Mouse (Mus musculus): Measurements from ENCODE around the gene Prkd2. TPM values are rescaled to one million over a fixed set of nuclear protein-coding genes. Genes with fewer than 3 reads are reported as not detected.

The Prkd2 gene
- polyA plus RNA-seq (2012; rRNA removed) (2.5 and 3.2 TPM in 2 replicates), polyA plus RNA-seq (2014; fragmentation: Nextera tagmentation; extraction: Ambion mirVana) (1.8 and 2.2 TPM in 2 replicates)

DNA sequence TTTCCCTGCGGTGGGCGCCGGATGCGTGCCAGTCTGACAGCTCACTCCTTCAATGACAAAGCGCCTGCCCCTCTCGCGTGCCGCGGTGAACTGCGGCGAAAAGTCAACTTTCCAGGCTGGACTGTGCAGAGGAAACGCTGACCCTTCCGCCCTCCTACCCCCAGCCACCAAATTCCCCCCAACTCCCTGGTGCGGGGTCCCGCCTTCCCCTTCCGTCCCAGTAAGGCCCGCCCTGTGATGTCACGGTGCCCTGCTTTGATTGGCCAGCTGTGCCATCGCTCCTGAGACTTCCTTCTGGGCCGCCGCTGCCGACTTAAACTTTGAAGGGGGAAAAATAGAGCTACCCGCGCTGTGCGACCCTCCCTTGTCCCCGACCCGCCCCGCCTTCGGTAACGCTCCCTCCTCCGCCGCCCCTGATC is at the start of gene Prkd2:
Gene Prkd2, plus strand, starts transcription at position 258 of the 419 bp plus-strand sequence.
- H3K27me3 ChIP-seq (ENCODE audit: control insufficient read depth, insufficient read depth, low read length), result no peaks in the 10 kb centered on the region
- peak within 1 kb of the TSS; percentile 84 for H3K4me2 ChIP-seq (ENCODE audit: low read depth)
- H3K9ac ChIP-seq (replicated peaks), result peak within 1 kb of the TSS; percentile 79
- DNase-seq (ENCODE audit: low read depth in 3 of 3, low spot score in 3 of 3) (peak; percentile 62 to 72 (median 64)), ATAC-seq (ENCODE audit: insufficient read depth) (peak; percentile 74)
- no peaks in the 10 kb centered on the region for H3K9me3 ChIP-seq (ENCODE audit: control insufficient read depth, low read length)
- TF ChIP-seq EP300 (IDR thresholded peaks at IDR 0.05; ENCODE audit: low read depth) (no peak), CTCF (IDR thresholded peaks at IDR 0.05; ENCODE audit: low read depth) (no peak)
- peaks cover 10% of the 10 kb centered on the region for H3K36me3 ChIP-seq (replicated peaks; ENCODE audit: control insufficient read depth, insufficient read depth, low read depth)
- H3K4me1 ChIP-seq (replicated peaks; ENCODE audit: control insufficient read depth in 2 of 2, insufficient read depth in 2 of 2, low read length in 1 of 2), result peaks cover 16 to 17% of the 10 kb centered on the region in 2 experiments
- 0 out of 2 replicates have a peak within 1 kb of the TSS, but pooled peaks have one; percentile 25 for H3K27ac ChIP-seq
- 1% methylated on average over 32 of the region's 32 CpGs for WGBS (ENCODE audit: insufficient replicate concordance)
- H3K4me3 ChIP-seq (ENCODE audit: insufficient read depth in 1 of 2, low read depth in 2 of 2, low read length in 2 of 2), result peak within 1 kb of the TSS; percentile 63 to 68

- Histone ChIP-seq H3K9me3 (ENCODE audit: control insufficient read depth, low read length) (no peaks in the 10 kb centered on the region), H3K27me3 (ENCODE audit: control insufficient read depth, insufficient read depth, low read length) (no peaks in the 10 kb centered on the region), H3K9ac (replicated peaks) (no peak overlapping the region), H3K27ac (no peak overlapping the region), H3K4me3 (ENCODE audit: insufficient read depth in 1 of 2, low read depth in 2 of 2, low read length in 2 of 2) (no peak overlapping the region), H3K4me1 (replicated peaks; ENCODE audit: control insufficient read depth in 2 of 2, insufficient read depth in 2 of 2, low read length in 1 of 2) (no peaks in the 10 kb centered on the region; a peak in 1 of 4 replicates), H3K36me3 (replicated peaks; ENCODE audit: control insufficient read depth, insufficient read depth, low read depth) (peaks cover 96% of the 10 kb centered on the region), H3K4me2 (ENCODE audit: low read depth) (peak overlapping the region; percentile 16)
- TF ChIP-seq CTCF (IDR thresholded peaks at IDR 0.05; ENCODE audit: low read depth) (no peak), EP300 (IDR thresholded peaks at IDR 0.05; ENCODE audit: low read depth) (no peak)
- ATAC-seq (ENCODE audit: insufficient read depth) (no peak), DNase-seq (ENCODE audit: low read depth in 3 of 3, low spot score in 3 of 3) (no peak)
- WGBS (ENCODE audit: insufficient replicate concordance), result 86% methylated on average over 19 of the region's 19 CpGs
Measured at GRCm38 (mm10) chr7:16793010-16793725, 49.5 kb upstream of the Prkd2 start.

DNA sequence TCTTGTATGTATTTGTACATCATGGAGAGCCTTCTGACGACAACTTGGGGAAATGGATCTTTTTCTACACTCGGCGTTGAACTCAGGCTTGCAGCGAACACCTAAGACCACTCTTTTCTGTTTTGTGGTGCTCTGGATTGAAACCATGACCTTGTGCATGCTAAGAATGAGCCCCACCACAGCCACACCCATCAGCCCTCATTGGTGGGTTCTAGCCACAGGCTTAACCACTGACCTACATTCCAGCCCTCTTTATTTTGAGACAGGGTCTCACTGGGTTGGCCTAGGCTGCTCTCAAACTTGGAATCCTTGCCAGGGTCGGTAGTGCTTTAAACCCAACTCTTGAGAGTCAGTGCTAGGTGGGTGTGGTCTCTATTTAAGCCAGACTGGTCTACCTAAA is 47.8 kb upstream of the Prkd2 start:
- DNase-seq (ENCODE audit: low read depth in 3 of 3, low spot score in 3 of 3), result no peak
- H3K9me3 ChIP-seq (ENCODE audit: control insufficient read depth, low read length), result no peaks in the 10 kb centered on the region
- peaks cover 90% of the 10 kb centered on the region for H3K36me3 ChIP-seq (replicated peaks; ENCODE audit: control insufficient read depth, insufficient read depth, low read depth)
- H3K4me2 ChIP-seq (ENCODE audit: low read depth), result no peak overlapping the region
- ATAC-seq (ENCODE audit: insufficient read depth), result no peak
- WGBS (ENCODE audit: insufficient replicate concordance), result 85% methylated on average over 5 of the region's 5 CpGs
- no peaks in the 10 kb centered on the region; a peak in 1 of 4 replicates for H3K4me1 ChIP-seq (replicated peaks; ENCODE audit: control insufficient read depth in 2 of 2, insufficient read depth in 2 of 2, low read length in 1 of 2)
- H3K27me3 ChIP-seq (ENCODE audit: control insufficient read depth, insufficient read depth, low read length), result no peaks in the 10 kb centered on the region
- TF ChIP-seq CTCF (IDR thresholded peaks at IDR 0.05; ENCODE audit: low read depth), result no peak
- TF ChIP-seq EP300 (IDR thresholded peaks at IDR 0.05; ENCODE audit: low read depth), result no peak
- H3K9ac ChIP-seq (replicated peaks), result no peak overlapping the region
- no peak overlapping the region for H3K4me3 ChIP-seq (ENCODE audit: insufficient read depth in 1 of 2, low read depth in 2 of 2, low read length in 2 of 2)
- H3K27ac ChIP-seq, result no peak overlapping the region

- H3K4me3 ChIP-seq (ENCODE audit: insufficient read depth in 1 of 2, low read depth in 2 of 2, low read length in 2 of 2), result no peak overlapping the region
- H3K9me3 ChIP-seq (ENCODE audit: control insufficient read depth, low read length), result no peaks in the 10 kb centered on the region
- no peaks in the 10 kb centered on the region for H3K27me3 ChIP-seq (ENCODE audit: control insufficient read depth, insufficient read depth, low read length)
- 21% methylated on average over 8 of the region's 8 CpGs for WGBS (ENCODE audit: insufficient replicate concordance)
- no peak for DNase-seq (ENCODE audit: low read depth in 3 of 3, low spot score in 3 of 3)
- H3K9ac ChIP-seq (replicated peaks), result no peak overlapping the region
- no peaks in the 10 kb centered on the region for H3K36me3 ChIP-seq (replicated peaks; ENCODE audit: control insufficient read depth, insufficient read depth, low read depth)
- H3K27ac ChIP-seq, result no peak overlapping the region
- no peaks in the 10 kb centered on the region for H3K4me1 ChIP-seq (replicated peaks; ENCODE audit: control insufficient read depth in 2 of 2, insufficient read depth in 2 of 2, low read length in 1 of 2)
- no peak overlapping the region for H3K4me2 ChIP-seq (ENCODE audit: low read depth)
- no peak for ATAC-seq (ENCODE audit: insufficient read depth)
- TF ChIP-seq CTCF (IDR thresholded peaks at IDR 0.05; ENCODE audit: low read depth) (peak; percentile 81), EP300 (IDR thresholded peaks at IDR 0.05; ENCODE audit: low read depth) (no peak)
Measured at GRCm38 (mm10) chr7:16804409-16805028, 38.2 kb upstream of the Prkd2 start.

GRCm38 (mm10) chr7:16807936-16808335 is 34.8 kb upstream of the Prkd2 start:
- Histone ChIP-seq H3K4me1 (replicated peaks; ENCODE audit: control insufficient read depth in 2 of 2, insufficient read depth in 2 of 2, low read length in 1 of 2) (no peaks in the 10 kb centered on the region), H3K36me3 (replicated peaks; ENCODE audit: control insufficient read depth, insufficient read depth, low read depth) (no peaks in the 10 kb centered on the region), H3K27ac (no peak overlapping the region), H3K9me3 (ENCODE audit: control insufficient read depth, low read length) (no peaks in the 10 kb centered on the region), H3K9ac (replicated peaks) (no peak overlapping the region), H3K4me3 (ENCODE audit: insufficient read depth in 1 of 2, low read depth in 2 of 2, low read length in 2 of 2) (no peak overlapping the region), H3K4me2 (ENCODE audit: low read depth) (no peak overlapping the region), H3K27me3 (ENCODE audit: control insufficient read depth, insufficient read depth, low read length) (peaks cover 20% of the 10 kb centered on the region)
- DNase-seq (ENCODE audit: low read depth in 3 of 3, low spot score in 3 of 3) (no peak), ATAC-seq (ENCODE audit: insufficient read depth) (no peak)
- 70% methylated on average over 9 of the region's 9 CpGs for WGBS (ENCODE audit: insufficient replicate concordance)
- no peak for TF ChIP-seq EP300 (IDR thresholded peaks at IDR 0.05; ENCODE audit: low read depth)
- TF ChIP-seq CTCF (IDR thresholded peaks at IDR 0.05; ENCODE audit: low read depth), result peak; percentile 56
